Mouse (Mus musculus) midbrain, embryonic 12.5 days (tissue): ENCODE measurements around the gene Ctnna2. TPM values are rescaled to one million over a fixed set of nuclear protein-coding genes. Genes with fewer than 3 reads are reported as not detected.
A peak's percentile ranks its signal among the peaks of the same experiment; 100 is the strongest.

Experiments
- ATAC-seq: fragments of 200-750 bp; cut with Nextera tagmentation; 2 replicates; pipeline ENCODE4 v1.8.0; 2017; ENCODE audit warnings: low read depth, moderate TSS enrichment, moderate library complexity; ENCODE audit not compliant: low FRiP score
- H3K27ac ChIP-seq: fragments of 300-500 bp; sonication (generic); replicated peaks from 2 replicates; pipeline ENCODE4 v1.5.1; 2016; ENCODE audit warnings: mild to moderate bottlenecking
- H3K27me3 ChIP-seq: fragments of 300-500 bp; sonication (generic); 2 replicates; pipeline ENCODE4 v1.6.1; 2016; ENCODE audit warnings: mild to moderate bottlenecking
- H3K36me3 ChIP-seq: fragments of 300-500 bp; sonication (generic); 2 replicates; pipeline ENCODE4 v1.6.1; 2016
- H3K4me1 ChIP-seq: fragments of 300-500 bp; sonication (generic); 2 replicates; pipeline ENCODE4 v1.6.1; 2016
- H3K4me2 ChIP-seq: fragments of 300-500 bp; sonication (generic); replicated peaks from 2 replicates; pipeline ENCODE4 v1.6.1; 2016; ENCODE audit warnings: mild to moderate bottlenecking, moderate library complexity
- H3K4me3 ChIP-seq: fragments of 300-500 bp; sonication (generic); 2 replicates; pipeline ENCODE4 v1.5.1; 2016; ENCODE audit warnings: mild to moderate bottlenecking
- H3K9ac ChIP-seq: fragments of 300-500 bp; sonication (generic); replicated peaks from 2 replicates; pipeline ENCODE4 v1.6.1; 2016; ENCODE audit warnings: mild to moderate bottlenecking, moderate library complexity
- H3K9me3 ChIP-seq: fragments of 300-500 bp; sonication (generic); 2 replicates; pipeline ENCODE4 v1.6.1; 2016; ENCODE audit warnings: mild to moderate bottlenecking
- WGBS: fragments of 180-500 bp; shearing (Covaris S2); methylation state at CpG from one replicate; pipeline ENCODE4 v1.1.7; 2016; 5-methylcytosine and 5-hydroxymethylcytosine counted together
- polyA plus RNA-seq: library from polyadenylated mRNA; unstranded; fragments of >200 nt; fragmentation: Nextera tagmentation; extraction: Ambion mirVana; gene quantifications from 2 replicates; pipeline ENCODE4 v1.2.1, GENCODE M21; 2016

Gene Ctnna2
- polyA plus RNA-seq, 1 experiment from 2014 or later: 82.0 TPM

GRCm38 (mm10) chr6:77400751-77401150 lies 578.7 kb downstream of the Ctnna2 start:
- H3K4me1 ChIP-seq: no peaks in the 10 kb centered on the region
- H3K4me3 ChIP-seq: no peak overlapping the region
- WGBS: 92% methylated on average over 6 of the region's 6 CpGs

GRCm38 (mm10) chr6:77391663-77392062 lies 587.8 kb downstream of the Ctnna2 start:
- no peak overlapping the region for H3K9ac ChIP-seq
- no peak overlapping the region for H3K4me2 ChIP-seq
- H3K4me1 ChIP-seq: no peaks in the 10 kb centered on the region
- WGBS: 83% methylated on average over 1 of the region's 1 CpGs
- no peak for ATAC-seq
- H3K9me3 ChIP-seq: no peaks in the 10 kb centered on the region
- no peaks in the 10 kb centered on the region for H3K36me3 ChIP-seq
- no peaks in the 10 kb centered on the region for H3K27me3 ChIP-seq
- no peak overlapping the region for H3K27ac ChIP-seq
- H3K4me3 ChIP-seq: no peak overlapping the region

More at GRCm38 (mm10) chr6:77400751-77401150, 578.7 kb downstream of the Ctnna2 start:
- Histone ChIP-seq H3K27me3 (no peaks in the 10 kb centered on the region), H3K36me3 (no peaks in the 10 kb centered on the region), H3K4me2 (no peak overlapping the region), H3K27ac (no peak overlapping the region), H3K9me3 (no peaks in the 10 kb centered on the region), H3K9ac (no peak overlapping the region)
- no peak for ATAC-seq

- ATAC-seq: no peak
- H3K27ac ChIP-seq: no peak overlapping the region
- H3K4me1 ChIP-seq: 0 out of 2 replicates have a peak, but pooled peaks cover 6% of the 10 kb centered on the region
- H3K9ac ChIP-seq: no peak overlapping the region
- no peaks in the 10 kb centered on the region for H3K36me3 ChIP-seq
- no peak overlapping the region for H3K4me2 ChIP-seq
- H3K9me3 ChIP-seq: no peaks in the 10 kb centered on the region
- no peak overlapping the region for H3K4me3 ChIP-seq
- no peaks in the 10 kb centered on the region for H3K27me3 ChIP-seq
Observed at GRCm38 (mm10) chr6:77381309-77381708, 598.2 kb downstream of the Ctnna2 start.

DNA sequence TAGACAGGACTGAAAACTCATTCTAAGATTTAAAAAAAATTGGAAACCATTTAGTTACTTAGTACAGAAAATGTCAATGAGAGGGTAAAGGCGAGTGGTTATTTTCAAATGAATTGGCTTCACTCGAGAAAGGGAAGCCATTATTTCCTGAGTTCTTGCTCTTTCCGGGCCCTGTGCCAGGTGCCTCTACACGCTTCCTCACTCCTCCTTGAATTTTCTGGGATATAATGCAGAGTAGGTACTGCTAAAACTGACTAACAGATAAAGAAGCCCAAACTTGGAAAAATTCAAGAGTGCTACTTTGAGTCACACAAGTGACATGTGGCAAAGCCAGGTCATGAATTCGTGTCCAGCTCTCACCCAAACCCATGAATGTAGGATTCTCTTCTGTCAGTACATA lies 606.4 kb downstream of the Ctnna2 start:
- Histone ChIP-seq H3K27ac (no peak overlapping the region), H3K9me3 (no peaks in the 10 kb centered on the region), H3K4me3 (no peak overlapping the region), H3K4me1 (no peaks in the 10 kb centered on the region), H3K27me3 (no peaks in the 10 kb centered on the region), H3K9ac (no peak overlapping the region), H3K4me2 (no peak overlapping the region), H3K36me3 (no peaks in the 10 kb centered on the region)
- no peak for ATAC-seq
- 84% methylated on average over 5 of the region's 5 CpGs for WGBS

DNA sequence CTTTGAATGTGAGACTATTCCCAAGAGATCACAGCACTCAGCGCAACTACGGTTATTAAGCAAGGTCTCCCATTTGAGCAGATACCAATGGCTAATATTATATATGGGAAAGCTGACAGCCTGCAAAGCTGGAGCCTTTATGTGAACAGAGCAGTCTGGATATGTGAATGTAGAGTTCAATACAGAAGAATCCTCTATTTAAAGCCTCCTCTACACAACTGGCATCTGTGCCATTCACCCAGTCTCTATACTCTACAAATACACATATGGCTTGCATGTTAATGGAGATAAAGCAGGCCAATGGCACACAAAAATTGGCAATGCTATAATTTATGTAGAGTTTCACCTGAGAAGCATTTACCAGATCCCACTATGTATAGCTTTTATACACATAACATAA lies 608.4 kb downstream of the Ctnna2 start:
- Histone ChIP-seq H3K27ac (no peak overlapping the region), H3K4me2 (no peak overlapping the region), H3K9me3 (no peaks in the 10 kb centered on the region), H3K4me3 (no peak overlapping the region), H3K27me3 (no peaks in the 10 kb centered on the region), H3K36me3 (no peaks in the 10 kb centered on the region), H3K4me1 (no peaks in the 10 kb centered on the region), H3K9ac (no peak overlapping the region)
- whole genome bisulfite sequencing: 93% methylated on average over 2 of the region's 2 CpGs
- no peak for ATAC-seq

GRCm38 (mm10) chr6:77358471-77358837 lies 621.0 kb downstream of the Ctnna2 start:
- no peak overlapping the region for H3K4me3 ChIP-seq
- H3K9me3 ChIP-seq: no peaks in the 10 kb centered on the region
- no peaks in the 10 kb centered on the region for H3K27me3 ChIP-seq
- WGBS: 88% methylated on average over 6 of the region's 6 CpGs
- H3K9ac ChIP-seq: no peak overlapping the region
- no peaks in the 10 kb centered on the region for H3K36me3 ChIP-seq
- no peak overlapping the region for H3K27ac ChIP-seq
- no peak overlapping the region for H3K4me2 ChIP-seq
- H3K4me1 ChIP-seq: 0 out of 2 replicates have a peak, but pooled peaks cover 3% of the 10 kb centered on the region
- ATAC-seq: no peak

GRCm38 (mm10) chr6:77357748-77358470 lies 621.6 kb downstream of the Ctnna2 start:
- 0 out of 2 replicates have a peak overlapping the region, but pooled peaks have one; percentile 35 for H3K27ac ChIP-seq
- no peak overlapping the region for H3K9ac ChIP-seq
- H3K27me3 ChIP-seq: no peaks in the 10 kb centered on the region
- no peak overlapping the region for H3K4me2 ChIP-seq
- no peaks in the 10 kb centered on the region for H3K9me3 ChIP-seq
- H3K4me1 ChIP-seq: 0 out of 2 replicates have a peak, but pooled peaks cover 3% of the 10 kb centered on the region
- ATAC-seq: no peak
- H3K36me3 ChIP-seq: no peaks in the 10 kb centered on the region
- no peak overlapping the region for H3K4me3 ChIP-seq
- 61% methylated on average over 9 of the region's 9 CpGs for WGBS

- Histone ChIP-seq H3K4me3 (no peak overlapping the region), H3K27me3 (no peaks in the 10 kb centered on the region), H3K4me1 (0 out of 2 replicates have a peak, but pooled peaks cover 3% of the 10 kb centered on the region), H3K36me3 (no peaks in the 10 kb centered on the region), H3K4me2 (no peak overlapping the region), H3K9ac (no peak overlapping the region), H3K27ac (no peak overlapping the region), H3K9me3 (no peaks in the 10 kb centered on the region)
- 54% methylated on average over 1 of the region's 1 CpGs for WGBS
- ATAC-seq: no peak
Observed at GRCm38 (mm10) chr6:77354826-77355225, 624.7 kb downstream of the Ctnna2 start.

- Histone ChIP-seq H3K9ac (no peak overlapping the region), H3K4me1 (no peaks in the 10 kb centered on the region), H3K27ac (no peak overlapping the region), H3K36me3 (no peaks in the 10 kb centered on the region), H3K4me2 (no peak overlapping the region), H3K27me3 (no peaks in the 10 kb centered on the region), H3K4me3 (no peak overlapping the region), H3K9me3 (no peaks in the 10 kb centered on the region)
- ATAC-seq: no peak
Observed at GRCm38 (mm10) chr6:77343781-77344180, 635.7 kb downstream of the Ctnna2 start.

DNA sequence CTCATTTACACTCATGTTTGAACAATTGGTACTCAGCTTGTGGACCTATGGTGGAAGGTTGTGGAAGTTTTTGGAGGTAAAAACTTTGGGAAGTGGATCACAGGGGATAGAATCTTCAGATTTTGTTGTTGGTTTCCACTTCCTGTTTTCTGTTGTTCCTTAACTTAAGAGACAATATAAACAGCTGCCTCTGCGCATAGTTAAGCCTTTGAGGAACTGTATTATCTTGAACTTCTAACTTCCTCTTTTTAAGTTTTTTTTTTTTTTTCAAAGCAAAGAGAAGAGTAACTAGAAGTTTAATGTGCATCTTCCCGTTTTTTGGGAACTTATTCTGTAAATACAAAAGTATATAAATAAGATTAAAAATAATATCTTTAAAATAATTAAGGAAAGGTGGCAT lies 644.0 kb downstream of the Ctnna2 start:
- Histone ChIP-seq H3K4me1 (no peaks in the 10 kb centered on the region), H3K36me3 (no peaks in the 10 kb centered on the region), H3K27ac (no peak overlapping the region), H3K4me3 (no peak overlapping the region), H3K9me3 (no peaks in the 10 kb centered on the region), H3K9ac (no peak overlapping the region), H3K4me2 (no peak overlapping the region), H3K27me3 (no peaks in the 10 kb centered on the region)
- ATAC-seq: no peak
- WGBS: 94% methylated on average over 2 of the region's 2 CpGs

- H3K9me3 ChIP-seq: no peaks in the 10 kb centered on the region
- no peak for ATAC-seq
- WGBS: 74% methylated on average over 3 of the region's 3 CpGs
- H3K27ac ChIP-seq: no peak overlapping the region
- no peak overlapping the region for H3K4me2 ChIP-seq
- no peaks in the 10 kb centered on the region for H3K4me1 ChIP-seq
- H3K9ac ChIP-seq: no peak overlapping the region
- no peak overlapping the region for H3K4me3 ChIP-seq
- no peaks in the 10 kb centered on the region for H3K36me3 ChIP-seq
- H3K27me3 ChIP-seq: no peaks in the 10 kb centered on the region
Observed at GRCm38 (mm10) chr6:77324748-77325147, 654.8 kb downstream of the Ctnna2 start.

- Histone ChIP-seq H3K27ac (no peak overlapping the region), H3K4me1 (no peaks in the 10 kb centered on the region), H3K9me3 (no peaks in the 10 kb centered on the region), H3K4me2 (no peak overlapping the region), H3K4me3 (no peak overlapping the region), H3K9ac (no peak overlapping the region), H3K36me3 (no peaks in the 10 kb centered on the region), H3K27me3 (no peaks in the 10 kb centered on the region)
- 92% methylated on average over 1 of the region's 1 CpGs for WGBS
- ATAC-seq: no peak
Observed at GRCm38 (mm10) chr6:77324327-77324726, 655.2 kb downstream of the Ctnna2 start.

DNA sequence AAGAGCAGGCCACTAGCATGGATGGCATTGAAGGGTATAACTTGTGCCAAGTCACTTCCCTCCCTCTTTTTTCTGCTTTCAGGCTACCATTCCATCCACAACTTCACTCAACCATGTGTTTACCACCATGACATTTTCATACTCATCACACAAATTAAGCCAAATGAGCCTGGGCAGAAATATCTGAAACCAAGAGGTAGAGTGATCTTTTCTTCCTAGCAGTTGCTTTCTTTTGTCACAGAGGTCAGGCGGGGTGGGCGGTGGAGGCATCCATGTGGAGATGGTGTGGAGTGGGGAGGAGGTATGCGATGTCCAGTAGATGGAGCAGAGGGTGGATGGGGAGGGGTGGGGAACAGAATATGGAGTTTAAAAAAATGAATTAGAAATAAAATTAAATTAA lies 672.7 kb downstream of the Ctnna2 start:
- no peak overlapping the region for H3K4me3 ChIP-seq
- H3K27me3 ChIP-seq: no peaks in the 10 kb centered on the region
- 90% methylated on average over 3 of the region's 3 CpGs for WGBS
- no peak overlapping the region for H3K27ac ChIP-seq
- ATAC-seq: no peak
- H3K9ac ChIP-seq: no peak overlapping the region
- H3K36me3 ChIP-seq: no peaks in the 10 kb centered on the region
- no peaks in the 10 kb centered on the region for H3K9me3 ChIP-seq
- no peak overlapping the region for H3K4me2 ChIP-seq
- H3K4me1 ChIP-seq: peaks cover 5% of the 10 kb centered on the region; the same call in 1 of the 2 replicates
